Mouse (Mus musculus) hindbrain, postnatal 0 days (tissue): ENCODE measurements around the gene Tead4. TPM values are rescaled to one million over a fixed set of nuclear protein-coding genes. Genes with fewer than 3 reads are reported as not detected.
"Not testable (repeated sequence)": the region's sequence is repeated elsewhere in the genome, so short reads cannot be mapped to it uniquely, and the experiment has no call there.

Source experiments
- ATAC-seq: fragments of 200-750 bp; cut with Nextera tagmentation; 2 replicates; pipeline ENCODE4 v1.8.0; 2017; ENCODE audit warnings: mild to moderate bottlenecking, moderate TSS enrichment, moderate library complexity
- DNase-seq: peaks from one replicate; pipeline ENCODE4 v3.0.0-alpha.2; 2015; ENCODE audit warnings: low spot score
- H3K27ac ChIP-seq: fragments of 300-500 bp; sonication (generic); 2 replicates; pipeline ENCODE4 v1.5.1; 2014; ENCODE audit warnings: mild to moderate bottlenecking
- H3K27me3 ChIP-seq: fragments of 300-500 bp; sonication (generic); 2 replicates; pipeline ENCODE4 v1.6.1; 2014; ENCODE audit warnings: low read length, mixed read lengths; ENCODE audit not compliant: insufficient read depth
- H3K36me3 ChIP-seq: fragments of 300-500 bp; sonication (generic); 2 replicates; pipeline ENCODE4 v1.6.1; 2014; ENCODE audit warnings: low read length, mixed read lengths; ENCODE audit not compliant: insufficient read depth
- H3K4me1 ChIP-seq: fragments of 300-500 bp; sonication (generic); 2 replicates; pipeline ENCODE4 v1.6.1; 2014; ENCODE audit warnings: antibody characterized with exemption, low read length, mixed read lengths; ENCODE audit not compliant: insufficient read depth
- H3K4me2 ChIP-seq: fragments of 300-500 bp; sonication (generic); 2 replicates; pipeline ENCODE4 v1.6.1; 2014; ENCODE audit warnings: low read depth, mild to moderate bottlenecking, low read length, moderate library complexity, mixed read lengths
- H3K4me3 ChIP-seq: fragments of 300-500 bp; sonication (generic); 2 replicates; pipeline ENCODE4 v1.5.1; 2014; ENCODE audit warnings: low read length
- H3K9ac ChIP-seq: fragments of 300-500 bp; sonication (generic); replicated peaks from 2 replicates; pipeline ENCODE4 v1.6.1; 2014; ENCODE audit warnings: mild to moderate bottlenecking, low read length, moderate library complexity, mixed read lengths
- H3K9me3 ChIP-seq: fragments of 300-500 bp; sonication (generic); 2 replicates; pipeline ENCODE4 v1.6.1; 2016; ENCODE audit warnings: low read length, mixed read lengths
- CTCF ChIP-seq: IDR thresholded peaks from 2 replicates; pipeline ENCODE4 v1.5.1; 2016; ENCODE audit warnings: antibody characterized with exemption, control low read depth, low read depth
- WGBS: fragments of 180-500 bp; shearing (Covaris S2); extraction: QIAGEN DNeasy Blood & Tissue Kit; methylation state at CpG from one replicate; pipeline ENCODE4 v1.1.7; 2014; 5-methylcytosine and 5-hydroxymethylcytosine counted together
- polyA plus RNA-seq: library from polyadenylated mRNA; unstranded; fragments of >200 nt; fragmentation: Nextera tagmentation; extraction: Ambion mirVana; gene quantifications from 2 replicates; pipeline ENCODE4 v1.2.1, GENCODE M21; 2015
- total RNA-seq: library from RNA; depleted of rRNA; stranded (reverse); fragments of >200 nt; gene quantifications from 2 replicates; pipeline ENCODE4 v1.2.3, GENCODE M21; 2014

The Tead4 gene
- total and polyA plus RNA-seq, 2 experiments from 2014 or later, result 0.45 to 0.84 TPM

DNA sequence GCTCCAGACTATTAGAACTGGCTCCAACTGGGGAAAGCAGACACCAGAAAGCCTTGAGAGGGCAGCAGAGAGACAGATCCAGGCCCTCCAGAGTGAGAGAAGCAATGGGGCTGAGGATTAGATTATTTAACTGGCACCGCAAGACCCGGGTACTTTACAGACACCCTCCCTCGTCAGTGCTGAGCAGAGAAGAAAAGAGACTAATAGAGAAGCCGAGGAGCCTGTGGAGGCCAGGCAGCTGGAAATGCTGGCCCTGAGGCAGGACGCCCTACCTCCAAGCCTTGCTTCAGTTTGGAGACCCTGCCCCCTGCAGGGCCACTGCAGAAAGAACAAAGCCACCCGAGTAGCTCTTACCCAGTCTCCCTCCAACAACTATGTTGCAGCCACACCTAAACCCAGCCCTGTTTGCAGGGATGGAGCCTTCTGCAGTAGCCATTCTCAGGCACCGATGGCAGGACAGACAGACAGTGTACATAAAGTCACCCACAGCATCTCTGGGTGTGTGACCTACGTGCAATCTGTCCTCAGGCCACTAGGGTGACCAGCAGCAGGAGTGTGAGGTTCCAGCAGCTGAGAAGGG is 73.1 kb downstream of the Tead4 start:
- WGBS, result 14% methylated on average over 8 of the region's 8 CpGs
- no peaks in the 10 kb centered on the region for H3K9me3 ChIP-seq
- H3K4me2 ChIP-seq, result peak overlapping the region; percentile 26
- peak; percentile 81 for ATAC-seq
- no peak overlapping the region for H3K4me3 ChIP-seq
- H3K4me1 ChIP-seq, result no peaks in the 10 kb centered on the region
- TF ChIP-seq CTCF, result peak; percentile 57
- no peak overlapping the region for H3K27ac ChIP-seq
- no peaks in the 10 kb centered on the region for H3K27me3 ChIP-seq
- peak; percentile 67 for DNase-seq
- H3K36me3 ChIP-seq, result no peaks in the 10 kb centered on the region
- H3K9ac ChIP-seq, result no peak overlapping the region

DNA sequence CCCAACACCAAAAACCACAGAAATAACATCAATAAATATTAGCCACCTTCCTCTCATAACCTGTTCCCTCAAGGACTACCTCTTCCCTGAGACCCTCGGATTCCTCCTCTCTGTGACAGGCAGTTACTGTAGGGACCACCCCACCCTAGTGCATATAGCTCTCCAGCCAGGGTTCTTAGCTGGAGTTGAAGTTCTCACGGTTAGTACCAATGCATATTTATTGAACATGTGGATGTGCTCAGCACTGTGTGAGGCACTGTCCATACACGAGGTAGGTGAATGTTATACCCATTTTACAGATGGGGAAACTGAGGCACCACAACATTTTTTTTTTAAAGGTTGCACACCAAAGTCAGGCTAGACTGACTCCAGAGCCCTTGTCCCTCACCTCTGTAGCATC is 73.7 kb downstream of the Tead4 start:
- WGBS, result 87% methylated on average over 3 of the region's 3 CpGs

DNA sequence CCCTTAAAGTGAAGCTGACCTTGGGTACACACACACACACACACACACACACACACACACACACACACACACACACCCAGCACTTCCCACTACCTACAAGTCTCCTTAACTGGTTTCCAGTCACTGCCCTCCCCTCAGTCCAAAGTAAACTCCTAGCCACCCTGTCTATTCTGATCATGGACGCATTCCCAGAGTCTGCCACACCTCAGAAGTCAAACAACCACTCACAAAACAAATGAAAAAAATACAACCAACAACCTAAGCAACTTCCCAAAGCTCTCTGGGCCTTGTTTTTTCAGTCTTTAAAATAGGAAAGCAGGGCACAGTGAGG is 74.8 kb downstream of the Tead4 start:
- WGBS, result 83% methylated on average over 1 of the region's 1 CpGs

More for the DNA sequence above, 73.7 kb downstream of the Tead4 start:
- ATAC-seq (no peak), DNase-seq (no peak)
- H3K27me3 ChIP-seq, result no peaks in the 10 kb centered on the region
- no peak overlapping the region for H3K4me3 ChIP-seq
- TF ChIP-seq CTCF, result no peak
- no peak overlapping the region for H3K4me2 ChIP-seq
- H3K4me1 ChIP-seq, result no peaks in the 10 kb centered on the region
- H3K36me3 ChIP-seq, result no peaks in the 10 kb centered on the region
- no peak overlapping the region for H3K9ac ChIP-seq
- no peak overlapping the region for H3K27ac ChIP-seq
- H3K9me3 ChIP-seq, result no peaks in the 10 kb centered on the region

DNA sequence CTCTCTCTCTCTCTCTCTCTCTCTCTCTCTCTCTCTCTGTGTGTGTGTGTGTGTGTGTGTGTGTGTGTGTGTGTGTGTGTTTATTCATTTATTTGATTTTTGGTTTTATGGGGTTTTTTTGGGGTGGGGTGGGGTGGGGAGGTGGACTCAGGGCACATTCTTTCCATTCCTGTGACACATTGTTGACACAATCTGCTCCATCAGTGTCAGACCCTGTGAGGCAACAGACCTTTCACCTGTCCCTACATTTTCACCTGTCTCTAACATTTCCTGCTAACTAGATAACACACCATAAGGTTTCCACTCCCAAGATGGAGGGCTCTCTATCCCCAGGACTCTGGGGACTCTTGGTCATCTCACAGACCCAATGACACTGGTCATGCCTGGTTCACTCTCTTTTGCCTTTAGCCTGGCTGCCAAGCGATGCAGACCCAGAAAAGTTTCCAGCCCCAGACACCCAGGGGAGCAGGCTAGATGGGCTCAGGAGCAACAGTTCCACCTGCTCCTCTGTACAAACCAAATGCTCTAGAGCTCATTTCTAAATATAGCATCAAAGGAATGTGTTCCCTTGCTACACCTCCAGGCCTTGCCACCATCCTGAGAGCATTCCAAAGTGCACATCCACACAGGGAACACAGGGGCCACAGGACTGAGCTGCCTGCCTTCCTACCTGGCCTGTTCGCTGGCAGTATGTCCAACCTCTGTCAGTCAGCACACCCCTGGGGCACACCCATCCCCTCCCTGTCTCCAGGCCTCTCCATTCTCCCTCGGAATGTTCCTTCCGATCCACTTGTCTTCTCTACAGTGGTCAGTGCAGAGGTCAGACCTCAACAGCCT is 75.4 kb downstream of the Tead4 start:
- 70% methylated on average over 4 of the region's 4 CpGs for WGBS
- Histone ChIP-seq H3K27ac (no peak overlapping the region), H3K27me3 (no peaks in the 10 kb centered on the region), H3K9ac (no peak overlapping the region), H3K4me1 (no peaks in the 10 kb centered on the region), H3K9me3 (no peaks in the 10 kb centered on the region), H3K36me3 (no peaks in the 10 kb centered on the region), H3K4me2 (no peak overlapping the region), H3K4me3 (no peak overlapping the region)
- DNase-seq, result no peak
- ATAC-seq, result no peak
- no peak for TF ChIP-seq CTCF

More for the DNA sequence above, 74.8 kb downstream of the Tead4 start:
- no peak for DNase-seq
- H3K9ac ChIP-seq, result no peak overlapping the region
- H3K4me2 ChIP-seq, result no peak overlapping the region
- no peak for ATAC-seq
- no peak for TF ChIP-seq CTCF
- H3K4me1 ChIP-seq, result no peaks in the 10 kb centered on the region
- H3K27me3 ChIP-seq, result no peaks in the 10 kb centered on the region
- no peaks in the 10 kb centered on the region for H3K36me3 ChIP-seq
- H3K4me3 ChIP-seq, result no peak overlapping the region
- H3K27ac ChIP-seq, result no peak overlapping the region
- no peaks in the 10 kb centered on the region for H3K9me3 ChIP-seq

DNA sequence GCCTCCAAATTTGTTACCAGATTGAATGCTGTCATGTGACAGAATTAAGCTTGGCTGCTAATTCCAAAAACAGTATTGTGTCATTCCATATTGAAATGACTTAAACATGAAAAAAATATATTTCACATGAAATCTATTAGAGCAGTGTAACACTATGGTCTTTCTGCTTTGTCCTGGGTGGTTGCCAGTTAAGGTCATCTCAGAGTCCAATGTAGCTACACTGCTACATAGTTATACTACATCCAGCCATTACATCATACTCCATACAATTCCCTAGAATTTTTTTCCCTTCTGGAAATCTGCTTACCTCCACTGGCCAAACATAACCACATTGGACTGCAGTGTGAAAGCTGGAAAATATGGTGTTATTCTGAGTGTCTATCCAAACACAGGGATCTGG is 77.5 kb downstream of the Tead4 start:
- Histone ChIP-seq H3K27me3 (no peaks in the 10 kb centered on the region), H3K9ac (no peak overlapping the region), H3K36me3 (no peaks in the 10 kb centered on the region), H3K27ac (no peak overlapping the region), H3K4me3 (no peak overlapping the region), H3K9me3 (no peaks in the 10 kb centered on the region), H3K4me2 (no peak overlapping the region), H3K4me1 (no peaks in the 10 kb centered on the region)
- ATAC-seq (no peak), DNase-seq (no peak)
- no peak for TF ChIP-seq CTCF

DNA sequence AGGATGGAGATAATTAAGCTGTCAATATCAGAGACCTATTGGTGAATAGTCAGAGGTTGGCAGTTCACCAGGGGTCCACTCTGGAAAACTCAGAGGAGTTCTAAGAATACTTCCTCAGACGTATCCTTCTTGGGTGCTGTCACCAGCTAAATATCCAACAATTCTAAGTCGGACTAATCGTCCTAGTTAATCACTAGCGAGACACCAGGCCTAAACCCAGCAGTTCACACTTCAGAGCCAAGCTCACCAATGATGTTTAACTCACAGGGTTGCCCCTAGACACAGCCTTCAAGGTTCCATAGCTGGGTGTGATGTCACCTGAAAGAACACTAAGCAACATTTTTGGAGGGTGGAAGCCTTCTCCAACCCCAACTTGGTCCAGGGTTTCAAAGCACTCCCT is 85.6 kb downstream of the Tead4 start:
- not testable (repeated sequence) for H3K27me3 ChIP-seq, ATAC-seq, H3K4me3 ChIP-seq, H3K27ac ChIP-seq, DNase-seq, H3K36me3 ChIP-seq, H3K9ac ChIP-seq, H3K4me2 ChIP-seq, H3K4me1 ChIP-seq, H3K9me3 ChIP-seq
- 90% methylated on average over 4 of the region's 4 CpGs for WGBS

DNA sequence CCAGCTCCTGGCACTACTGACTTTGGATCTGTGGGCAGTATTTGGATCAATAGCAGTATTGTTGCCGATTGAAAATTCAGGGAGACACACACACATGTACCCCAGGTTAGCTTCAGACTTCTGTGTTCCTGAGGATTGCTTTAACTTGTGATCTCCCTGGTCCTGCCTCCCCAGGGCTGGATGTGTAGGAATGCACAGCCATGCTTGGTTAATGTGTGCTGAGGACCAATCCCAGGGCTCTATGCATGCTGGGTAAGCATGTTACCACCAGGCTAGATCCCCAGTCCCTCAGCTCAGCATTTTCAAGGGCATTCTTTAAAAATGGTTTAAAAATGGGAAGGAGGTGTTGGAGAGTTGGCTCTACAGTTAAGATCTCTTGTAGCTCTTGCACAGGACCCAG is 91.4 kb downstream of the Tead4 start:
- ATAC-seq, DNase-seq: not testable (repeated sequence)

More for the DNA sequence above, 91.4 kb downstream of the Tead4 start:
- not testable (repeated sequence) for H3K4me1 ChIP-seq, H3K9ac ChIP-seq, H3K4me2 ChIP-seq, H3K36me3 ChIP-seq, H3K27me3 ChIP-seq, H3K9me3 ChIP-seq, H3K4me3 ChIP-seq, H3K27ac ChIP-seq
- WGBS, result 92% methylated on average over 1 of the region's 1 CpGs
